Mouse (Mus musculus) layer of hippocampus, postnatal 36 days (tissue): Measurements from ENCODE around the gene Olfr317. TPM values are rescaled to one million over a fixed set of nuclear protein-coding genes. Genes with fewer than 3 reads are reported as not detected.
A peak's percentile ranks its signal among the peaks of the same experiment; 100 is the strongest.
"Not testable (repeated sequence)": the region's sequence is repeated elsewhere in the genome, so short reads cannot be mapped to it uniquely, and the experiment has no call there.

Experiments
- DNase-seq, 2 experiments: peaks; one replicate each; pipeline ENCODE4 v3.0.0; 2022
- total RNA-seq, 2 experiments: library from RNA; stranded (reverse); gene quantifications; 2 replicates each; pipeline ENCODE4 v1.2.3; 2021

Olfr317 gene
- under 1 TPM in 1 of 2 experiments, not detected in 1; 0.20 TPM for total RNA-seq

GRCm38 (mm10) chr11:58738792-58739262 lies at the start of gene Olfr317:
Olfr317 (minus strand) TSS chr11:58739212.
- DNase-seq, result no peak

DNA sequence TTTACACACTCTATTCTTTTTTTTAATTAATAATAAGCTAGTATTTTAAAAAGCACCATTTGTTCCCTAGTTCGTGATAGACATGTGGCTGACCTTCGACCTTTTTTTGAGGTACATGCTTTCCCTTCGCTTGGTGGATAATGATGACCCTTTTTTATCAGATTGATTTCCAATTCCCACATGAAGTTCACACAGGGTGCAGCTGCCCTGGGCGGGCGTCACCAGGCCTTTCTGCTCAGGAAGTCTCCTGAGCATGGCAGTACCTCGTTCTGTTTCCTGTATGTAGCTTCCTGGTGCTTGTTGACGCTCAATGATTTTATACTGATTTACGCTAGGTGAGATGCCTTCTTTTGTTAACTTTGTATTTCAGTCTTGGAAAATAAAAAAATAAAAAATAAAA lies 49.3 kb upstream of the Olfr317 start:
- DNase-seq, result no peak

DNA sequence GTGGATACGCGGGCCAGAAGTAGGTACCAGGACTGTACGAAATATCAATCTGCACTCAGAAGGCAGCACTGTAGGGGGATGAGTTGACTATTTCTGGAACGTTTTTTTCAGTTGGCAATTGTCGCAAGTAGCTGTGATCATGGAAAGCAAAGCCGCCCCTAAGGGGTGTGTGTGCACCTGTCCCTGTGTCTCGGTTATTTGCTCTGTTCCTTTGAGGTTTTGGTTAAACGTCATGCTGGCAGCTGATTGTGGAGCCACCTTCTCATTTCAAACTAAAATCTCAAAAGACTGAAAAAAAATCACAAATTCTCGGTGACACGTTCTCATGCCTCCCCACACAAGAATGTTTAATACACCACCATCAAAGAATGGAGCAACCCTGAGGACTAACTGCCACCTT lies 48.6 kb upstream of the Olfr317 start:
- DNase-seq, result no peak

GRCm38 (mm10) chr11:58784182-58784581 lies 45.2 kb upstream of the Olfr317 start:
- no peak for DNase-seq

- no peak for DNase-seq
These were observed 43.6 kb upstream of the Olfr317 start, which contains the start of gene Olfr314 for GRCm38 (mm10) chr11:58782480-58783089. Olfr314 (plus strand) TSS chr11:58782952.

GRCm38 (mm10) chr11:58772888-58773287 lies 33.9 kb upstream of the Olfr317 start, which contains the start of gene Olfr315:
Olfr315 (plus strand) TSS chr11:58773188.
- DNase-seq, result no peak

- no peak for DNase-seq
These were observed 13.4 kb upstream of the Olfr317 start, which contains the start of gene Olfr316 for GRCm38 (mm10) chr11:58752434-58752833. Olfr316 (plus strand) TSS chr11:58752734.

DNA sequence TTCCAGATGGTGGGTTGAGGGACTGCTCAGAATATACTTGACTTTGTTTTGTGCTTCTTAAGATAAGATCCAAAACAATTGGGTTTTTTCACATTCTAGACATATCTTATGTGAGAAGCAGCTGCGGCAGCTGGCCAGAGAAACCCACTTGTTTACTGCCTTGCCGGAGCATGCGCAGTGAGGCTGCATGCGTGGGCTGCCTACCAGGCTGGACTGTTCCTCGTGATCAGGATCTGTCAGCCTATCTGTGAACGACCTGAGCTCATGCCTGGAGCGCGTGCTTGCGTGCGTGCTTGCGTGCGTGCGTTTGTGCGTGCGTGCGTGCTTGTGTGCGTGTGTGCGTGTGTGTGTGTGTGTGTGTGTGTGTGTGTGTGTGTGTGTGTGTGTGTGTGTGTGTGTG lies 12.1 kb upstream of the Olfr317 start:
- peak; percentile 12 to 13 for DNase-seq

GRCm38 (mm10) chr11:58733372-58733771 lies 5.6 kb downstream of the Olfr317 start:
- DNase-seq, result peak; percentile 27 to 37

- DNase-seq, result not testable (repeated sequence)
These were observed 10.9 kb downstream of the Olfr317 start for GRCm38 (mm10) chr11:58727896-58728650.

DNA sequence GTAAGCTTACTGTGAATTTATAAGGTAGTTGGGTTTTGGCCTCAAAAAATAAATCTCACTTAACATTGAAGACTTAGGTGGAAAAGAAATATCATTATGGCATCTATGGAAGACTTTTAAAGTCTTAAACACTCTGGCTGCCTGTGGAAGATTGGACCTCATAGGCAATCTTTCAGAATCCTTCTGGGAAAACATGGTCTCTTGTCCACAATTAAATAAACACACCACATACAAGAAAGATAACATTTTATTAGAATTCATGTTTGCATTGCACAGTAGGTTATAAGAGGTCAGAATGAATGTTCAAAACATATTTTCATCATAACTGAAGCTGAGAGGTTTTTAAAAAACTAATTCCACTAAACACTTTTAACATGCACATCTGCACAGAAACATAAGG lies 15.1 kb downstream of the Olfr317 start, which contains the start of gene Olfr318:
Olfr318 (minus strand) TSS at position 101 of the 400 bp plus-strand sequence.
- no peak for DNase-seq

GRCm38 (mm10) chr11:58719701-58720100 lies 19.3 kb downstream of the Olfr317 start:
- no peak for DNase-seq

GRCm38 (mm10) chr11:58717723-58718122 lies 21.3 kb downstream of the Olfr317 start:
- not testable (repeated sequence) for DNase-seq

DNA sequence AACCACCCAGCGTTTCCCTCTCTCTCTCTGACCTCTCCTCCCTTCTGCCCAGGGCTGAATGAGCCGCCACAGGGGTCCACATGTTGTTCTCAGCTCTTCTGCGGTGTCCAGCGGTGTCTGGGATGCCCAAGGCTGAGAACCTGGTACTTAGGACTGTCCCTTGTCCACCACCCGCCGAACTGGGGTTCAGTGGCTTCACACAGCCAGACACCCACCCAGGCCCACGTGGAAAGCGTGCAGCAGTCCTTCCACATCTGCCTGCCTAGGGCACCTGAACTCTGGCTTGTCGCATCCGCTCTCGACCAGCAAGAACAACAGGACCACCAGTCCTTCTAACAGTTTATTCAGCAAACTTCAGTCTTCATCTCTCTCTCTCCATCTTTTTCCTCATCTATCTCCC lies 29.9 kb downstream of the Olfr317 start:
- no peak for DNase-seq

DNA sequence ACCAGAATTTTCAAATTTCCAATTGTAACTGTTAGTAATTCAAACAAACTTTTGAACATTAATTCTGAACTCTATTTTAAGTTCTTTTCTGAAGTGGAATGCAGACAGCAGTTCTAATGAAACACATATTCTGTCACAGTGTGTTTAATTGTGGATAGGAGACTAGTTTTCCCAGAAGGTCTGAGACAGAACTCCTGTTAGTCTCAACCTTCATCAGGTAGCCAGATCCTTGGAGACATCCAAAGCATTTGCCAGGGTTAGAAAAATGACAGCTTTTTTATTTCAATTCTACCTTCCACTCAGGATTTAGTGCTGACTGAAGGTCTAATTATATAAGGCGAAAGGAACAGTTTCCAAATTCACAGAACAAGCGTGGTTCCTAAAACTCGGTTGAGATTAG lies 40.1 kb downstream of the Olfr317 start, which contains the start of gene Olfr319:
Olfr319 (plus strand) TSS at position 301 of the 400 bp plus-strand sequence.
- no peak for DNase-seq

Other genes with a start within 250 kb of the Olfr317 start
- not detected for gene Olfr332, start 246.7 kb downstream of the Olfr317 start, total RNA-seq
- not detected for gene Olfr331, start 236.6 kb downstream of the Olfr317 start, total RNA-seq
- gene Olfr330, start 204.4 kb downstream of the Olfr317 start, total RNA-seq, result not detected
- gene Olfr329-ps, start 192.8 kb downstream of the Olfr317 start, total RNA-seq, result not detected
- under 1 TPM in 1 of 2 experiments, not detected in 1; 0.15 TPM for gene Olfr328, start 183.6 kb downstream of the Olfr317 start, total RNA-seq
- gene Olfr224, start 168.7 kb downstream of the Olfr317 start, total RNA-seq, result not detected
- not detected for gene Olfr325, start 161.5 kb downstream of the Olfr317 start, total RNA-seq
- not detected for gene Olfr324, start 144.1 kb downstream of the Olfr317 start, total RNA-seq
- not detected for gene 2210407C18Rik, start 123.1 kb downstream of the Olfr317 start, total RNA-seq
- not detected for gene Olfr323, start 108.7 kb downstream of the Olfr317 start, total RNA-seq
- not detected for gene Trim58, start 98.7 kb downstream of the Olfr317 start, total RNA-seq
- gene Olfr322, start 80.4 kb downstream of the Olfr317 start, total RNA-seq, result not detected
- gene Olfr320, start 58.1 kb downstream of the Olfr317 start, total RNA-seq, result not detected
- gene Olfr319, start 40.0 kb downstream of the Olfr317 start, total RNA-seq, result not detected
- not detected for gene Olfr318, start 15.2 kb downstream of the Olfr317 start, total RNA-seq
- gene Olfr316, start 13.5 kb upstream of the Olfr317 start, total RNA-seq, result under 1 TPM; 0.45 to 0.48 TPM
- gene Olfr315, start 34.0 kb upstream of the Olfr317 start, total RNA-seq, result not detected
- gene Olfr314, start 43.7 kb upstream of the Olfr317 start, total RNA-seq, result not detected
- 1 to 10 TPM; 5.9 to 7.5 TPM for gene Fam183b, start 62.7 kb upstream of the Olfr317 start, total RNA-seq
- not detected for gene Olfr313, start 75.8 kb upstream of the Olfr317 start, total RNA-seq
- gene Olfr312, start 90.0 kb upstream of the Olfr317 start, total RNA-seq, result not detected
- not detected for gene Olfr311, start 100.0 kb upstream of the Olfr317 start, total RNA-seq
- gene Gm12258, start 107.9 kb upstream of the Olfr317 start, total RNA-seq, result 10 to 100 TPM; 19.3 to 20.0 TPM
- gene 2810021J22Rik, start 128.0 kb upstream of the Olfr317 start, total RNA-seq, result 10 to 100 TPM in 1 of 2 experiments, 1 to 10 TPM in 1; 9.7 to 12.2 TPM
- 1 to 10 TPM; 8.4 to 9.2 TPM for gene Zfp39, start 165.0 kb upstream of the Olfr317 start, total RNA-seq
- gene Btnl10, start 178.7 kb upstream of the Olfr317 start, total RNA-seq, result under 1 TPM in 1 of 2 experiments, not detected in 1; 0.12 TPM
- 100 to 1,000 TPM; 478 to 523 TPM for gene Rnf187, start 199.7 kb upstream of the Olfr317 start, total RNA-seq
- gene Hist3h2ba, start 209.7 kb upstream of the Olfr317 start, total RNA-seq, result 10 to 100 TPM; 88.8 to 93.5 TPM
- 10 to 100 TPM; 73.2 to 83.2 TPM for gene Hist3h2a, start 215.5 kb upstream of the Olfr317 start, total RNA-seq
- gene Trim17, start 215.5 kb upstream of the Olfr317 start, total RNA-seq, result 1 to 10 TPM; 5.6 to 6.2 TPM
- gene Trim11, start 238.9 kb upstream of the Olfr317 start, total RNA-seq, result 10 to 100 TPM; 28.8 to 29.3 TPM